Mouse (Mus musculus) testis, adult 2 months (tissue): ENCODE data around the gene D430042O09Rik.

Source experiments
- CTCF ChIP-seq: fragments of 200-500 bp; IDR thresholded peaks from 2 replicates; pipeline ENCODE4 v1.5.1; 2012; ENCODE audit warnings: low read depth, mild to moderate bottlenecking, inconsistent platforms, low read length, moderate library complexity; ENCODE audit not compliant: control insufficient read depth, insufficient read depth, insufficient replicate concordance
- POLR2A ChIP-seq: fragments of 200-500 bp; IDR thresholded peaks from 2 replicates; pipeline ENCODE4 v1.6.1; 2012; ENCODE audit warnings: low read depth, mild to moderate bottlenecking, inconsistent platforms, low read length, moderate library complexity; ENCODE audit not compliant: control insufficient read depth

DNA sequence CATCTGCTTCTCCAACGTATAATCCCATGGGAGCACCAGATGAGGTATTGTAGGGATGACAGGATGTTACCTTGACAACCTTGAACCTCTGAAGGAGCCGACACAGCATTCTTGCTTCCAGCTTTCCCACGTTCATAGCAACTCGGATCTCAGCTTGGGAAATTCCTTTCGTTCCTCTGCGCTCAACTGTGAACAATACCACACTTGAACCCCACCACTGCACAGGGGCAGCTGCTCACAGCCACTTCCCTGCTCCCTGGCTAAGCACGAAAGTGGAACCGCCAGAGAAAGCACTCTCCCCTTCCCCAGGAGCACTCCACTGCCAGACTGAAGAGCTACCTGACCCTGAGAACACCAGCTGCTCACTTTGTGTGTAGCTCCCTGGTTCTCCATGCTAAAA lies 28.9 kb upstream of the D430042O09Rik start:
- no peak for TF ChIP-seq CTCF
- TF ChIP-seq POLR2A = no peak
